Mouse (Mus musculus) CH12.LX (cell line): Measurements from ENCODE around the gene Snrnp35. TPM values are rescaled to one million over a fixed set of nuclear protein-coding genes. Genes with fewer than 3 reads are reported as not detected.

Experiments
- DNase-seq: peaks from one replicate; pipeline ENCODE4 v3.0.0-alpha.2; 2013; ENCODE audit errors: extremely low read depth
- H3K27ac ChIP-seq: 2 replicates; pipeline ENCODE4 v1.5.1; 2012; ENCODE audit warnings: low read depth, mild to moderate bottlenecking, control low read depth, moderate library complexity; ENCODE audit not compliant: insufficient read depth
- H3K27me3 ChIP-seq: replicated peaks from 2 replicates; pipeline ENCODE3; 2012; ENCODE audit warnings: inconsistent platforms
- H3K36me3 ChIP-seq, 2 experiments: replicated peaks in 1 of 2; 2 replicates each; pipeline versions ENCODE3 to v1.6.1; 2012; ENCODE audit warnings: inconsistent platforms in 1 of 2, low read length in 1 of 2, mild to moderate bottlenecking in 1 of 2, mixed read lengths in 1 of 2, moderate library complexity in 1 of 2; ENCODE audit not compliant: control insufficient read depth in 1 of 2, insufficient read depth in 1 of 2
- H3K4me1 ChIP-seq, 2 experiments: 2 replicates each; pipeline ENCODE4 v1.6.1; 2012; ENCODE audit warnings: inconsistent platforms in 1 of 2, moderate library complexity in 1 of 2; ENCODE audit not compliant: insufficient read depth in 2 of 2, control insufficient read depth in 1 of 2
- H3K4me2 ChIP-seq: 2 replicates; pipeline ENCODE4 v1.6.1; 2012; ENCODE audit warnings: low read depth, mild to moderate bottlenecking, control low read depth; ENCODE audit not compliant: poor library complexity, insufficient read depth, severe bottlenecking
- H3K4me3 ChIP-seq, 3 experiments: fragments of 150-350 bp in 1 of 3; sonication (generic) in 1 of 3; replicated peaks in 1 of 3; 2 replicates each; pipeline versions ENCODE3 to v1.5.1; 2011 to 2012; ENCODE audit warnings: low read depth in 2 of 3, low read length in 2 of 3, mild to moderate bottlenecking in 2 of 3, moderate library complexity in 2 of 3, control low read depth in 1 of 3, improper control_type of control experiment in 1 of 3, inconsistent platforms in 1 of 3, mixed read lengths in 1 of 3; ENCODE audit not compliant: poor library complexity in 1 of 3
- H3K79me2 ChIP-seq: replicated peaks from 2 replicates; pipeline ENCODE4 v1.6.1; 2012; ENCODE audit warnings: mild to moderate bottlenecking, moderate library complexity; ENCODE audit not compliant: control insufficient read depth, poor library complexity, insufficient read depth, severe bottlenecking; ENCODE audit errors: extremely low read depth
- H3K9ac ChIP-seq: 2 replicates; pipeline ENCODE4 v1.6.1; 2012; ENCODE audit warnings: low read depth, mild to moderate bottlenecking, control low read depth, moderate library complexity; ENCODE audit not compliant: insufficient read depth
- H3K9me3 ChIP-seq: replicated peaks from 2 replicates; pipeline ENCODE3; 2012; ENCODE audit warnings: low read length, inconsistent platforms, mixed read lengths
- CHD1 ChIP-seq: IDR thresholded peaks from 2 replicates; pipeline ENCODE4 v1.6.1; 2012; ENCODE audit warnings: low read depth, low read length, improper control_type of control experiment, inconsistent platforms
- ETS1 ChIP-seq: conservative IDR thresholded peaks from 2 replicates; pipeline ENCODE4 v1.6.1; 2012; ENCODE audit warnings: low read depth, mild to moderate bottlenecking, inconsistent platforms, low read length, improper control_type of control experiment, moderate library complexity
- MAFK ChIP-seq: IDR thresholded peaks from 2 replicates; pipeline ENCODE4 v1.6.1; 2011; ENCODE audit warnings: low read length, improper control_type of control experiment; ENCODE audit not compliant: insufficient replicate concordance
- MAZ ChIP-seq: IDR thresholded peaks from 2 replicates; pipeline ENCODE4 v1.6.1; 2012; ENCODE audit warnings: low read depth, mild to moderate bottlenecking, inconsistent platforms, low read length, improper control_type of control experiment, moderate library complexity
- POLR2A ChIP-seq: IDR thresholded peaks from 2 replicates; pipeline ENCODE4 v1.6.1; 2011; ENCODE audit warnings: low read depth, mild to moderate bottlenecking, improper control_type of control experiment, low read length
- POLR2AphosphoS2 ChIP-seq: IDR thresholded peaks from 2 replicates; pipeline ENCODE4 v1.6.1; 2011; ENCODE audit warnings: low read depth, low read length, improper control_type of control experiment
- RCOR1 ChIP-seq: conservative IDR thresholded peaks from 2 replicates; pipeline ENCODE4 v1.6.1; 2012; ENCODE audit warnings: low read depth, mild to moderate bottlenecking, inconsistent platforms, low read length, improper control_type of control experiment
- SMC3 ChIP-seq: IDR thresholded peaks from 2 replicates; pipeline ENCODE4 v1.6.1; 2011; ENCODE audit warnings: low read depth, low read length, improper control_type of control experiment
- ZC3H11A ChIP-seq: IDR thresholded peaks from 2 replicates; pipeline ENCODE4 v1.6.1; 2012; ENCODE audit warnings: low read depth, mild to moderate bottlenecking, inconsistent platforms, low read length, improper control_type of control experiment
- ZMIZ1 ChIP-seq: IDR thresholded peaks from 2 replicates; pipeline ENCODE4 v1.6.1; 2012; ENCODE audit warnings: low read depth, mild to moderate bottlenecking, inconsistent platforms, low read length, improper control_type of control experiment
- ZNF384 ChIP-seq: IDR thresholded peaks from 2 replicates; pipeline ENCODE4 v1.6.1; 2012; ENCODE audit warnings: low read depth, low read length, improper control_type of control experiment, inconsistent platforms
- dilution Hi-C: fragments of 300-500 bp; cut with MboI; formaldehyde crosslinking; loops from 2 replicates; pipeline ENCODE4 v1.14.3; 2020; ENCODE audit warnings: low sequenced_read_pairs; ENCODE audit not compliant: extremely low pct_unique_long_range_greater_than_20kb, extremely low pct_ligation_motif_present
- in situ Hi-C: fragments of 300-500 bp; cut with MboI; formaldehyde crosslinking; loops from 3 replicates; pipeline ENCODE4 v1.14.3; 2019; ENCODE audit warnings: low sequenced_read_pairs, low pct_ligation_motif_present, low pct_unique_long_range_greater_than_20kb, mixed read lengths
- polyA plus RNA-seq: library from polyadenylated mRNA; unstranded; fragments of >175 nt; gene quantifications from 2 replicates; pipeline ENCODE4 v1.2.1, GENCODE M21; 2012; ENCODE audit warnings: low read depth; ENCODE audit not compliant: insufficient read length
- total RNA-seq, 2 experiments: library from RNA; depleted of rRNA; stranded (reverse); fragments of 300-350 nt in 1 of 2; fragments of >200 nt in 1 of 2; gene quantifications; 2 replicates each; pipeline ENCODE4 v1.2.3; 2012 to 2014

Gene Snrnp35
- total and polyA plus RNA-seq, 3 experiments: 13.9 to 29.0 (median 27.4) TPM

DNA sequence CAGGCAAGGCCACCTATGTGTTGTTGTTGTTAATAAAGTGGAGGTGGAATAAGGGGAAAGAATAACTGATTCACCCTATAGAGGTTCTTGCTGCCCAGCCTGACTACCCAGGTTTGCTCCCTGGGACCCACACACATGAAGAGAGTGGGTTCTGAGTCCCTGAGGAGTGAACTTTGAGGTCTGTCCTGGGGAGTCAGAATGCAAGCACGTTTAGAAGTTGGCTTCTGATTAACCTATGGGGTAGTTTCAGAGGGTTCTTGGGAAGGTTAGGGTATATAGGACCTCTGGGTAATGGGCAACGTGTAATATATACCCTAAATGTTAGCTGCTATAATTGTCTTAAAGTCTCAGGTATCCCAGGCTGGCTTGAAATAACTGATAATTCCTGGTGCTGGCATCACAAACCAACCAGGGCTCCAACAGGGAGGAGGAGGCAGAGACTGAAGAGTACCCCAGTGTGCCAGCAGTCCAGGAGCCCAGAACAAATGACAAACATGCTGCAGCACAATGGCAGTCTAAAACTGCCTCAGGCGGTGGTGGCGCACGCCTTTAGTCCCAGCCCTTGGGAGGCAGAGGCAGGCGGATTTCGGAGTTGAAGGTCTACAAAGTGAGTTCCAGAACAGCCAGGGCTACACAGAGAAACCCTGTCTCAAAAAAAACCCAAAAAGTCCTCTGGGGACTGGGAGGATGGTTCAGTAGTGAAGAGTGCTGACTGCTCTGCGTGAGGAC lies 20.5 kb upstream of the Snrnp35 start:
- Histone ChIP-seq H3K4me2 (no peak overlapping the region), H3K36me3 (peaks cover 85 to 87% of the 10 kb centered on the region in 2 experiments), H3K4me1 (peaks cover 3 to 46% of the 10 kb centered on the region in 2 experiments), H3K9me3 (peaks cover 3% of the 10 kb centered on the region), H3K27ac (no peak overlapping the region), H3K9ac (no peak overlapping the region), H3K27me3 (no peaks in the 10 kb centered on the region), H3K79me2 (peaks cover 16% of the 10 kb centered on the region), H3K4me3 (no peak overlapping the region)
- in situ Hi-C loops (no loop called here), dilution Hi-C loops (no loop called here)
- DNase-seq: no peak
- TF ChIP-seq ZMIZ1 (0 out of 2 replicates have a peak, but pooled peaks have one; percentile 53), SMC3 (peak; percentile 4; the same call in 1 of the 2 replicates), MAZ (no peak), ZC3H11A (no peak), RCOR1 (peak; percentile 66; the same call in 1 of the 2 replicates), POLR2A (peak; percentile 47; the same call in 1 of the 2 replicates), POLR2AphosphoS2 (peak; percentile 97), MAFK (no peak)

DNA sequence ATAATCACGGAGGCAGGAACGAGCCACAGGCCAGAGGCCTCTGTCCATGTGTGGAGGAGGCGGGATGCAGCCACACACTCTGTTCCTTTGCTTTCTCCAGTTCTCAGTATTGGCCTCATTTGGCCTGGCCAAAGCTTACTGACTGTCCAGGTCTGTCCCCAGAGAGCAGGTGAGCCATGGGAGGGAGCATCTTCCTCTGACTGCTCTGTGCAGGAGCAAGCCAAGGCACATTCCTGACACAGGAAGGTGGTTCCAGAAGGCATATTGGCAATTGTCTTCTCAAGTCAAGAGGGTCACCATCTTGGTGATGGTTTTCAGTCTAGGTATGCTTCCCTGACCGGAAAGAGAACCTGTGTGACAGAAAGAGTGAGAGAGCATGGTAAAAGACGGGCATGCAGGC lies 19.5 kb upstream of the Snrnp35 start:
- no peak for TF ChIP-seq CHD1
- TF ChIP-seq ETS1: no peak
- Histone ChIP-seq H3K36me3 (peaks cover 87 to 88% of the 10 kb centered on the region in 2 experiments), H3K4me1 (peaks cover 5 to 50% of the 10 kb centered on the region in 2 experiments), H3K4me2 (no peak overlapping the region), H3K27me3 (no peaks in the 10 kb centered on the region), H3K9me3 (peaks cover 3% of the 10 kb centered on the region), H3K9ac (no peak overlapping the region), H3K4me3 (no peak overlapping the region), H3K27ac (no peak overlapping the region), H3K79me2 (peaks cover 26% of the 10 kb centered on the region)
- dilution Hi-C loops (no loop called here), in situ Hi-C loops (no loop called here)
- no peak for DNase-seq

GRCm38 (mm10) chr5:124464905-124465304 lies 18.0 kb upstream of the Snrnp35 start:
- TF ChIP-seq ZNF384 (no peak), POLR2A (0 out of 2 replicates have a peak, but pooled peaks have one; percentile 13)
- H3K27me3 ChIP-seq: no peaks in the 10 kb centered on the region
- H3K9me3 ChIP-seq: peaks cover 3% of the 10 kb centered on the region
- dilution Hi-C loops: no loop called here
- H3K79me2 ChIP-seq: peaks cover 41% of the 10 kb centered on the region
- in situ Hi-C loops: no loop called here
- no peak overlapping the region for H3K4me2 ChIP-seq
- no peak overlapping the region for H3K9ac ChIP-seq
- peaks cover 87 to 89% of the 10 kb centered on the region in 2 experiments for H3K36me3 ChIP-seq
- no peak overlapping the region for H3K4me3 ChIP-seq
- DNase-seq: no peak
- peak overlapping the region; percentile 21; the same call in 1 of the 2 replicates for H3K27ac ChIP-seq
- H3K4me1 ChIP-seq: peaks cover 14 to 52% of the 10 kb centered on the region in 2 experiments
